Mouse (Mus musculus) heart, postnatal 0 days (tissue): ENCODE data around the gene Dcpp2. TPM values are rescaled to one million over a fixed set of nuclear protein-coding genes. Genes with fewer than 3 reads are reported as not detected.
"Not testable (repeated sequence)": the region's sequence is repeated elsewhere in the genome, so short reads cannot be mapped to it uniquely, and the experiment has no call there.

Experiments used
- ATAC-seq: fragments of 200-750 bp; cut with Nextera tagmentation; 2 replicates; pipeline ENCODE4 v1.8.0; 2017; ENCODE audit warnings: low read depth, moderate number of reproducible peaks, moderate library complexity; ENCODE audit not compliant: insufficient read depth
- DNase-seq: peaks from one replicate; pipeline ENCODE4 v3.0.0-alpha.2; 2016; ENCODE audit warnings: low spot score
- H3K27ac ChIP-seq: fragments of 300-500 bp; sonication (generic); 2 replicates; pipeline ENCODE4 v1.5.1; 2014; ENCODE audit warnings: low read depth, mild to moderate bottlenecking
- H3K27me3 ChIP-seq: fragments of 300-500 bp; sonication (generic); 2 replicates; pipeline ENCODE4 v1.6.1; 2014; ENCODE audit warnings: low read length, mixed read lengths; ENCODE audit not compliant: control insufficient read depth, insufficient read depth
- H3K36me3 ChIP-seq: fragments of 300-500 bp; sonication (generic); replicated peaks from 2 replicates; pipeline ENCODE4 v1.6.1; 2014; ENCODE audit warnings: low read length, mixed read lengths; ENCODE audit not compliant: control insufficient read depth, insufficient read depth
- H3K4me1 ChIP-seq: fragments of 300-500 bp; sonication (generic); 2 replicates; pipeline ENCODE4 v1.6.1; 2014; ENCODE audit warnings: antibody characterized with exemption; ENCODE audit not compliant: control insufficient read depth, insufficient read depth
- H3K4me2 ChIP-seq: fragments of 300-500 bp; sonication (generic); 2 replicates; pipeline ENCODE4 v1.6.1; 2014; ENCODE audit warnings: low read depth, mild to moderate bottlenecking, low read length, moderate library complexity
- H3K4me3 ChIP-seq: fragments of 300-500 bp; sonication (generic); 2 replicates; pipeline ENCODE4 v1.5.1; 2014; ENCODE audit warnings: low read depth, low read length
- H3K9ac ChIP-seq: fragments of 300-500 bp; sonication (generic); replicated peaks from 2 replicates; pipeline ENCODE4 v1.6.1; 2014; ENCODE audit warnings: low read depth, low read length, mixed read lengths
- H3K9me3 ChIP-seq: fragments of 300-500 bp; sonication (generic); replicated peaks from 2 replicates; pipeline ENCODE4 v1.6.1; 2016; ENCODE audit warnings: low read length; ENCODE audit not compliant: control insufficient read depth
- CTCF ChIP-seq: IDR thresholded peaks from 2 replicates; pipeline ENCODE4 v1.5.1; 2016; ENCODE audit warnings: antibody characterized with exemption, control low read depth, low read depth
- EP300 ChIP-seq: IDR thresholded peaks from 2 replicates; pipeline ENCODE4 v1.6.1; 2016; ENCODE audit warnings: antibody characterized with exemption, low read depth
- WGBS: fragments of 180-500 bp; shearing (Covaris S2); extraction: QIAGEN DNeasy Blood & Tissue Kit; methylation state at CpG from one replicate; pipeline ENCODE4 v1.1.7; 2014; 5-methylcytosine and 5-hydroxymethylcytosine counted together
- polyA plus RNA-seq: library from polyadenylated mRNA; unstranded; fragments of >200 nt; fragmentation: Nextera tagmentation; extraction: Ambion mirVana; gene quantifications from 2 replicates; pipeline ENCODE4 v1.2.1, GENCODE M21; 2015
- total RNA-seq: library from RNA; depleted of rRNA; stranded (reverse); fragments of >200 nt; gene quantifications from 2 replicates; pipeline ENCODE4 v1.2.3, GENCODE M21; 2014; ENCODE audit warnings: low replicate concordance; rRNA removed

Gene Dcpp2
- total and polyA plus RNA-seq, 2 experiments from 2014 or later = not detected

DNA sequence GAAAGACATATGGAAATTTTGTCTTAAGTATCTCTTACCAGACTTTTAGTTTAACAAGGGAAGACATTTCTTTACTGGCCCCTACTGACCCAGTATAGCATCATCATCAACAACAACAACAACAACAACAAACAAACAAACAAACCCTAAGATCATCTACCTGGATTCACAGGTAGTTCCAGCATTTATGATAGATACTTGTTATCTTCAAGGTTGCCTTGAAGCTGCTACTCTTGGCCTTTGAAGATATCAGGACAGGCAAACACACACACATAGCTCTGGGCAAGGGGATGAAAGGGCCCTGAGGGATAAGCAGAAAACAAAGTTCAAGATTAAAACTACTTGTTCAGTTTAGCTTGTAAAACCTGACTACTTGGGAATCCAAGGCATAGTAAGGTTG lies 60.7 kb downstream of the Dcpp2 start, which contains the start of gene Sbp:
Gene Sbp (plus strand): TSS at position 301 of the 400 bp plus-strand sequence.
- TF ChIP-seq CTCF (no peak), EP300 (no peak)
- Histone ChIP-seq H3K4me1 (no peaks in the 10 kb centered on the region), H3K4me2 (no peak within 1 kb of the TSS), H3K36me3 (no peaks in the 10 kb centered on the region), H3K9ac (no peak within 1 kb of the TSS), H3K27me3 (0 out of 2 replicates have a peak, but pooled peaks cover 2% of the 10 kb centered on the region), H3K9me3 (no peaks in the 10 kb centered on the region), H3K27ac (no peak within 1 kb of the TSS), H3K4me3 (no peak within 1 kb of the TSS)
- ATAC-seq = no peak
- DNase-seq = no peak

DNA sequence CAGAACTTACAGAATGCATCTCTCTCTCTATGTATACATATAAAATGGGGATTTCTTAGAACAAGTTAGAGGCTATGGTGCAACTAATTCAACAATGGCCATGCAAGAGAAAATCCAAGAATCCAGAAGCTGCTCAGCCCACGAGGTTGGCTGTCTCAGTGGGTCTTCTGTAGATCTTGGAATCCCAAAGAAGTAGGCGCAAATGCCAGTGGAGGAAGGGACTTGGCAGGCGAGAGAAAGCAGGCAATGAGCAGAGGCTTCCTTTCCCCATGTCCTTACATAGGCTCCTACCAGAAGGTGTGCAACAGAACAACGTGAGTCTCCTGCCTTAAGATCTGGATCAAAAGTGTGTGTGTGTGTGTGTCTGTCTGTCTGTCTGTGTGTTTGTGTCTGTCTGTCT lies 66.8 kb downstream of the Dcpp2 start:
- WGBS = 69% methylated on average over 4 of the region's 4 CpGs
- not testable (repeated sequence) for H3K4me1 ChIP-seq

GRCm38 (mm10) chr17:23949068-23949467 lies 68.4 kb downstream of the Dcpp2 start:
- ATAC-seq (no peak), DNase-seq (no peak)
- Histone ChIP-seq H3K27ac (no peak overlapping the region), H3K36me3 (no peaks in the 10 kb centered on the region), H3K4me3 (no peak overlapping the region), H3K4me2 (no peak overlapping the region), H3K9me3 (no peaks in the 10 kb centered on the region), H3K4me1 (no peaks in the 10 kb centered on the region), H3K27me3 (no peaks in the 10 kb centered on the region), H3K9ac (no peak overlapping the region)
- no peak for TF ChIP-seq EP300
- TF ChIP-seq CTCF = no peak
- WGBS = 55% methylated on average over 2 of the region's 2 CpGs

More for the DNA sequence above, 66.8 kb downstream of the Dcpp2 start:
- not testable (repeated sequence) for H3K27ac ChIP-seq, DNase-seq, H3K9ac ChIP-seq, H3K27me3 ChIP-seq, H3K36me3 ChIP-seq, H3K9me3 ChIP-seq, H3K4me2 ChIP-seq, ATAC-seq, H3K4me3 ChIP-seq

Other genes starting within 250 kb of the Dcpp2 start
- gene Mmp25, start 235.6 kb upstream of the Dcpp2 start, total RNA-seq = 0.19 and 0.88 TPM in 2 replicates
- 0.15 and 0.25 TPM in 2 replicates for gene Mmp25, start 235.6 kb upstream of the Dcpp2 start, polyA plus RNA-seq
- not detected in 2 replicates for gene Bicdl2, start 220.4 kb upstream of the Dcpp2 start, total RNA-seq
- gene Bicdl2, start 220.4 kb upstream of the Dcpp2 start, polyA plus RNA-seq = 0.05 and 0.10 TPM in 2 replicates
- gene Hcfc1r1, start 207.3 kb upstream of the Dcpp2 start, total RNA-seq = 214 and 322 TPM in 2 replicates
- gene Hcfc1r1, start 207.3 kb upstream of the Dcpp2 start, polyA plus RNA-seq = 328 and 348 TPM in 2 replicates
- 22.4 and 35.2 TPM in 2 replicates for gene Thoc6, start 207.0 kb upstream of the Dcpp2 start, total RNA-seq
- 22.1 and 23.2 TPM in 2 replicates for gene Thoc6, start 207.0 kb upstream of the Dcpp2 start, polyA plus RNA-seq
- gene Tnfrsf12a, start 203.4 kb upstream of the Dcpp2 start, total RNA-seq = 275 and 286 TPM in 2 replicates
- gene Tnfrsf12a, start 203.4 kb upstream of the Dcpp2 start, polyA plus RNA-seq = 121 and 160 TPM in 2 replicates
- gene Cldn6, start 201.6 kb upstream of the Dcpp2 start, total RNA-seq = not detected in 2 replicates
- gene Cldn6, start 201.6 kb upstream of the Dcpp2 start, polyA plus RNA-seq = not detected in 2 replicates
- gene Cldn9, start 196.9 kb upstream of the Dcpp2 start, total RNA-seq = not detected in 2 replicates
- not detected in 2 replicates for gene Cldn9, start 196.9 kb upstream of the Dcpp2 start, polyA plus RNA-seq
- gene 1520401A03Rik, start 158.1 kb upstream of the Dcpp2 start, total RNA-seq = not detected in 2 replicates
- not detected in 2 replicates for gene 1520401A03Rik, start 158.1 kb upstream of the Dcpp2 start, polyA plus RNA-seq
- gene Pkmyt1, start 154.5 kb upstream of the Dcpp2 start, total RNA-seq = 18.2 and 21.7 TPM in 2 replicates
- 8.6 and 9.0 TPM in 2 replicates for gene Pkmyt1, start 154.5 kb upstream of the Dcpp2 start, polyA plus RNA-seq
- gene Paqr4, start 140.0 kb upstream of the Dcpp2 start, total RNA-seq = 21.7 and 28.7 TPM in 2 replicates
- 13.6 and 15.8 TPM in 2 replicates for gene Paqr4, start 140.0 kb upstream of the Dcpp2 start, polyA plus RNA-seq
- gene Kremen2, start 135.0 kb upstream of the Dcpp2 start, total RNA-seq = 0.97 TPM in 1 of 2 replicates, not detected in the other
- not detected in 2 replicates for gene Kremen2, start 135.0 kb upstream of the Dcpp2 start, polyA plus RNA-seq
- gene Flywch1, start 109.3 kb upstream of the Dcpp2 start, total RNA-seq = 54.5 and 72.2 TPM in 2 replicates
- gene Flywch1, start 109.3 kb upstream of the Dcpp2 start, polyA plus RNA-seq = 32.4 and 34.8 TPM in 2 replicates
- 3.8 TPM in 1 of 2 replicates, not detected in the other for gene Flywch2, start 94.8 kb upstream of the Dcpp2 start, total RNA-seq
- gene Flywch2, start 94.8 kb upstream of the Dcpp2 start, polyA plus RNA-seq = 4.5 and 4.9 TPM in 2 replicates
- gene Srrm2, start 90.3 kb upstream of the Dcpp2 start, total RNA-seq = 72.8 and 85.9 TPM in 2 replicates
- gene Srrm2, start 90.3 kb upstream of the Dcpp2 start, polyA plus RNA-seq = 184 and 196 TPM in 2 replicates
- 767 and 972 TPM in 2 replicates for gene Elob, start 51.7 kb upstream of the Dcpp2 start, total RNA-seq
- 1,036 and 1,119 TPM in 2 replicates for gene Elob, start 51.7 kb upstream of the Dcpp2 start, polyA plus RNA-seq
- not detected in 2 replicates for gene Prss33, start 44.8 kb upstream of the Dcpp2 start, total RNA-seq
- gene Prss33, start 44.8 kb upstream of the Dcpp2 start, polyA plus RNA-seq = not detected in 2 replicates
- not detected in 2 replicates for gene Prss32, start 37.0 kb upstream of the Dcpp2 start, total RNA-seq
- gene Prss32, start 37.0 kb upstream of the Dcpp2 start, polyA plus RNA-seq = not detected in 2 replicates
- gene Prss41, start 36.7 kb upstream of the Dcpp2 start, total RNA-seq = not detected in 2 replicates
- not detected in 2 replicates for gene Prss41, start 36.7 kb upstream of the Dcpp2 start, polyA plus RNA-seq
- gene Prss21, start 12.8 kb upstream of the Dcpp2 start, total RNA-seq = not detected in 2 replicates
- not detected in 2 replicates for gene Prss21, start 12.8 kb upstream of the Dcpp2 start, polyA plus RNA-seq
- not detected in 2 replicates for gene Dcpp1, start within 50 bp of the Dcpp2 start, total RNA-seq
- not detected in 2 replicates for gene Dcpp1, start within 50 bp of the Dcpp2 start, polyA plus RNA-seq
- not detected in 2 replicates for gene Dcpp3, start 36.6 kb downstream of the Dcpp2 start, total RNA-seq
- gene Dcpp3, start 36.6 kb downstream of the Dcpp2 start, polyA plus RNA-seq = not detected in 2 replicates
- not detected in 2 replicates for gene Sbp, start 60.8 kb downstream of the Dcpp2 start, total RNA-seq
- not detected in 2 replicates for gene Sbp, start 60.8 kb downstream of the Dcpp2 start, polyA plus RNA-seq
- not detected in 2 replicates for gene Sbpl, start 74.4 kb downstream of the Dcpp2 start, total RNA-seq
- gene Sbpl, start 74.4 kb downstream of the Dcpp2 start, polyA plus RNA-seq = not detected in 2 replicates
- gene Prss30, start 99.7 kb downstream of the Dcpp2 start, total RNA-seq = not detected in 2 replicates
- not detected in 2 replicates for gene Prss30, start 99.7 kb downstream of the Dcpp2 start, polyA plus RNA-seq
- gene Prss22, start 117.2 kb downstream of the Dcpp2 start, total RNA-seq = 0.15 TPM in 1 of 2 replicates, not detected in the other
- gene Prss22, start 117.2 kb downstream of the Dcpp2 start, polyA plus RNA-seq = not detected in 2 replicates
- 0.99 and 1.1 TPM in 2 replicates for gene Prss27, start 157.3 kb downstream of the Dcpp2 start, total RNA-seq
- not detected in 2 replicates for gene Prss27, start 157.3 kb downstream of the Dcpp2 start, polyA plus RNA-seq
- 34.1 and 39.5 TPM in 2 replicates for gene Kctd5, start 192.6 kb downstream of the Dcpp2 start, total RNA-seq
- gene Kctd5, start 192.6 kb downstream of the Dcpp2 start, polyA plus RNA-seq = 23.2 and 23.9 TPM in 2 replicates